20 mouse cellular contexts compared by ENCODE assay signal in genomic region chr9:35377916-35378315, GRCm38 (mm10).
"Had no signal": no experiment of that assay in that cellular context is flagged by ENCODE, and none has a peak within 500 bp of the region (broad histone marks: within the 10 kb centered on the region; RNA-seq: fewer than 3 reads in every experiment).

No protein-coding gene starts in this region.

- H3K27me3 ChIP-seq: limb, embryonic 12.5 days; limb, embryonic 15.5 days had no signal

- H3K4me2 ChIP-seq: limb, embryonic 12.5 days; limb, embryonic 15.5 days; liver, embryonic 11.5 days; lung, embryonic 14.5 days; neural tube, embryonic 13.5 days had no signal

- H3K9ac ChIP-seq: limb, embryonic 12.5 days; limb, embryonic 15.5 days; liver, embryonic 14.5 days; liver, postnatal 0 days; lung, embryonic 14.5 days; neural tube, embryonic 13.5 days had no signal

- DNase-seq: kidney, adult 18-20 months; kidney, adult 9 months; kidney, postnatal 14 days; kidney, postnatal 4 days; liver, postnatal 0 days; lung, embryonic 14.5 days; midbrain, embryonic 14.5 days; retina, postnatal 1 day; right cerebral cortex, postnatal 25 days; spleen, adult 18-20 months; thymus, adult 18-20 months; thymus, postnatal 36 days had no signal

- H3K4me3 ChIP-seq: limb, embryonic 12.5 days; limb, embryonic 15.5 days; myocyte; neural tube, embryonic 13.5 days had no signal

- H3K36me3 ChIP-seq: limb, embryonic 12.5 days; limb, embryonic 15.5 days; neural tube, embryonic 13.5 days had no signal

- H3K9me3 ChIP-seq: limb, embryonic 12.5 days; limb, embryonic 15.5 days; neural tube, embryonic 13.5 days had no signal

- ATAC-seq: liver, postnatal 0 days; lung, postnatal 0 days had no signal

- H3K27ac ChIP-seq: limb, embryonic 15.5 days; liver, embryonic 14.5 days; macrophage; neural tube, embryonic 13.5 days had no signal
